Mouse (Mus musculus) thymus, adult 2 months (tissue): Measurements from ENCODE around the gene Rbm42. TPM values are rescaled to one million over a fixed set of nuclear protein-coding genes. Genes with fewer than 3 reads are reported as not detected.

Experiments
- DNase-seq: peaks from one replicate; pipeline ENCODE4 v3.0.0; 2021
- H3K27ac ChIP-seq: fragments of 200-500 bp; 2 replicates; pipeline ENCODE4 v1.5.1; 2012; ENCODE audit warnings: low read length, control low read depth; ENCODE audit not compliant: control insufficient read depth, insufficient read depth
- H3K27me3 ChIP-seq: fragments of 200-500 bp; 2 replicates; pipeline ENCODE4 v1.6.1; 2012; ENCODE audit warnings: mild to moderate bottlenecking, low read length, moderate library complexity, mixed read lengths; ENCODE audit not compliant: control insufficient read depth, insufficient read depth
- H3K36me3 ChIP-seq: fragments of 200-500 bp; 2 replicates; pipeline ENCODE4 v1.6.1; 2012; ENCODE audit warnings: mild to moderate bottlenecking, low read length, moderate library complexity; ENCODE audit not compliant: control insufficient read depth, insufficient read depth
- H3K4me1 ChIP-seq: fragments of 200-500 bp; replicated peaks from 2 replicates; pipeline ENCODE4 v1.6.1; 2012; ENCODE audit warnings: low read length; ENCODE audit not compliant: control insufficient read depth, insufficient read depth
- H3K4me3 ChIP-seq: fragments of 200-500 bp; 2 replicates; pipeline ENCODE4 v1.5.1; 2012; ENCODE audit warnings: mild to moderate bottlenecking, low read length, control low read depth, moderate library complexity; ENCODE audit not compliant: control insufficient read depth, insufficient read depth
- CTCF ChIP-seq: fragments of 200-500 bp; IDR thresholded peaks from 2 replicates; pipeline ENCODE4 v1.5.1; 2012; ENCODE audit warnings: mild to moderate bottlenecking, control low read depth, low read length, moderate library complexity, borderline replicate concordance; ENCODE audit not compliant: control insufficient read depth, poor library complexity, insufficient read depth; ENCODE audit errors: extremely low read depth
- POLR2A ChIP-seq: fragments of 200-500 bp; IDR thresholded peaks from 2 replicates; pipeline ENCODE4 v1.6.1; 2012; ENCODE audit warnings: mild to moderate bottlenecking, low read length, control low read depth, moderate library complexity; ENCODE audit not compliant: control insufficient read depth, poor library complexity, insufficient read depth; ENCODE audit errors: extremely low read depth
- WGBS: fragments of 180-500 bp; shearing (Covaris S2); methylation state at CpG from one replicate; pipeline ENCODE4 v1.1.7; 2018; 5-methylcytosine and 5-hydroxymethylcytosine counted together
- polyA plus RNA-seq: library from polyadenylated mRNA; depleted of rRNA; stranded (reverse); fragments of >200 nt; gene quantifications from 2 replicates; pipeline ENCODE4 v1.2.3, GENCODE M21; 2012

The Rbm42 gene
- polyA plus RNA-seq, 1 experiment = 117 TPM

DNA sequence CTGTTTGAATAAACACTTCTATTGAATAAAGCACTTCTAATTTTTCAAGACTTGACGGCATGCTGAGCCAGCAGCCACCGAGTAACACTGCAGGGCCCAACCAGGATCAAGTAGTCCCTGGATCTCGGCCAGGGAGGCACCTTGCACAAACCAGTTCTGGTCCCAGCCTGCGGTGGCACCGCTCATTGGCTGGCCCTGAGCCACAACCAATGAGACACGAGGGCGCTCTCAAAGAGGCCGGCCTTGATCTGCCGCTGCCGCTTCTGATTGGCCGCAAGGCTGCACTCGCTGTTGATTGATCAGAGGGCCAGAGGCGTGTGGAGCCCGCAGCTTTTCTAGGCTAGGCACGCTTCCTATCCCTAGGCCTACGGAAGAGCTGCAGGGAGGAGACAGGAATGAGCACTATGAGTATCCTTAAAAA is 50.2 kb downstream of the Rbm42 start:
- H3K27me3 ChIP-seq = no peaks in the 10 kb centered on the region
- peak; percentile 59 for DNase-seq
- no peak overlapping the region for H3K4me3 ChIP-seq
- 7% methylated on average over 16 of the region's 16 CpGs for WGBS
- no peaks in the 10 kb centered on the region for H3K36me3 ChIP-seq
- H3K27ac ChIP-seq = no peak overlapping the region
- TF ChIP-seq CTCF = no peak
- TF ChIP-seq POLR2A = no peak
- no peaks in the 10 kb centered on the region for H3K4me1 ChIP-seq

DNA sequence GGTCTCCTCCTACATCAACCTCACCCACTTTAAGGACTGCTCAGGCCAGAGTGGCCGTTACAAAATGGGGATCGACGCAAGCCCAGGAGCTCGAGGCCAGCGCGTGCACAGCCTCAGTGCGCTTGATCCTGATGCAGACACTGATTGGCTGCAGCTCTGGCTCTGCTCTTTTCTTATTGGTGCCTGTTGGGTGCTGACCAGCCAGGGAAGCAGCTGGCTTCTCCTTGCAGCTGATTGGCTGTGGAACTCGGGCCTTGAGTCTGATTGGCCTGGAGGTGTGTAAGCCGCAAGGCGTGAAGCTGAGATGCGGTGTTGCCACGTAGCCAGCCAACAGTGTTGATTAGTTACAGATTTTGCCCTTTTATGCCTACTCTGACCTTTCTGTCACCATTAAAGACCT is 51.3 kb downstream of the Rbm42 start, which contains the start of gene Zbtb32:
Gene Zbtb32 (minus strand): TSS at position 124 of the 400 bp plus-strand sequence.
- Histone ChIP-seq H3K36me3 (no peaks in the 10 kb centered on the region), H3K27me3 (no peaks in the 10 kb centered on the region), H3K27ac (no peak within 1 kb of the TSS), H3K4me3 (no peak within 1 kb of the TSS), H3K4me1 (no peaks in the 10 kb centered on the region)
- DNase-seq = no peak
- 97% methylated on average over 12 of the region's 12 CpGs for WGBS
- TF ChIP-seq CTCF (no peak), POLR2A (no peak)

DNA sequence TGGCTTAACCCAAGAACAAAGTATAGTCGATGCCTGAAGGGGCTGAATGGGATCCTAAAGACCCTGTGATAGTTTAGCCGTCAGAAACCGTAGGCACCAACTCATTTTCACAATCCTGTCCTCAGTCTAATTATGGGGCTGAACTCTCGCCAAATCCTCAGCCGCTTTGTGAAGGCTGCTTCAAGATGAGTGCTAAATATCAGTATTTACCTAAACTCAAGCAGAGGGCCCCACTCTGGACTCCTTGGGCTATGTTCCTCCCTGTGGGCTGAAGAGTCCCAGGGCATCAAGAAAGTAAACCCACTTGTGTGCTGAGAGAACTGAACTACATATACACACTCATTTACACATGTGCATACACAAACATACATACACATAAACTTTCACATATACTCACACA is 53.3 kb downstream of the Rbm42 start:
- DNase-seq = no peak
- TF ChIP-seq POLR2A = no peak
- no peak for TF ChIP-seq CTCF
- Histone ChIP-seq H3K27ac (no peak overlapping the region), H3K27me3 (no peaks in the 10 kb centered on the region), H3K4me1 (no peaks in the 10 kb centered on the region), H3K4me3 (no peak overlapping the region), H3K36me3 (no peaks in the 10 kb centered on the region)
- 88% methylated on average over 5 of the region's 5 CpGs for WGBS

DNA sequence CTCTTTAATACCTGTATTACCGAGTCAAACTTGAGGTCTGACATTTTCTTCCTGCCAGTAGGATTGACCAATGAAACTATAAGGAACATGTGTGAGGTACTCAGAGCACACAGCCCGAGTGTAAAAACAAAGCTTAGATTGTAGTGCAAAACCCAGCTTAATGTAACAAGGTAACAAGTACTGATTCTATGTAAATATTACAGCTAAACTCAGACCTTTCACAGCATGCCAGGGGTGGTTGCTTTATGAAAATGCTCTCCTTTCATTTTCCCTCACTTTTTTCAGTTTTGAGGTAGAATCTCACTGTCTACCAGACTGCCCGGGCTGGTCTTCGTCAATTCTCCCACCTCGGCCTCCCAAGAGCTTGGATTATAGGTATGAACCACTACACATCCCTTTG is 54.0 kb downstream of the Rbm42 start:
- 81% methylated on average over 5 of the region's 5 CpGs for WGBS
- Histone ChIP-seq H3K27ac (no peak overlapping the region), H3K27me3 (no peaks in the 10 kb centered on the region), H3K4me3 (no peak overlapping the region), H3K36me3 (no peaks in the 10 kb centered on the region), H3K4me1 (no peaks in the 10 kb centered on the region)
- DNase-seq = no peak
- TF ChIP-seq POLR2A (no peak), CTCF (no peak)

DNA sequence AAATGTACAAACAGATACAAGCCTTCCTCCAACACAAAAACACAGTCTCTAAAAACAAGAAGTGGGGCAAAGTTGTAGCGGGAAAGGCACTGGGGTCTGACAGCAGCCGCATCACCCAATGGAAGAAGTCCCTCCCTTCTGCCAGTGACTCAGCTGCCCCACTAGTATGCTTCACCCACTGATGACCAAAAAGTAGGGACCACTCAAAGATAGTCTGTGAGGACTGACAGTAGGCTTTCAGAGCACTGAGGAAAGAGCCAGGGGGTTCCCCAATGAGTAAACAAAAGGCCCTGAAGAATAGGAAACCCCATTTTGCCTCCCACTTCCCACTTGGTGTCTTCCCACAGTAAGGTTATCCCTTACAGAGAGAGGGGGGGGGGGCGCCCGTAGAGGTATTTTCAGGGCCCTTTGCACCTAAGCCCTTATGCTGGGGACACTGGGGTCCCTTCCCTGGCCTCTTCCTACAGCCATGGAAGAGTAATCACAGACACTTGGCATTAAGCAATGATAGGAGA is 55.5 kb downstream of the Rbm42 start:
- DNase-seq = no peak
- WGBS = 55% methylated on average over 4 of the region's 4 CpGs
- Histone ChIP-seq H3K4me3 (no peak overlapping the region), H3K27ac (no peak overlapping the region), H3K27me3 (no peaks in the 10 kb centered on the region), H3K4me1 (0 out of 2 replicates have a peak, but pooled peaks cover 3% of the 10 kb centered on the region), H3K36me3 (no peaks in the 10 kb centered on the region)
- no peak for TF ChIP-seq CTCF
- no peak for TF ChIP-seq POLR2A

DNA sequence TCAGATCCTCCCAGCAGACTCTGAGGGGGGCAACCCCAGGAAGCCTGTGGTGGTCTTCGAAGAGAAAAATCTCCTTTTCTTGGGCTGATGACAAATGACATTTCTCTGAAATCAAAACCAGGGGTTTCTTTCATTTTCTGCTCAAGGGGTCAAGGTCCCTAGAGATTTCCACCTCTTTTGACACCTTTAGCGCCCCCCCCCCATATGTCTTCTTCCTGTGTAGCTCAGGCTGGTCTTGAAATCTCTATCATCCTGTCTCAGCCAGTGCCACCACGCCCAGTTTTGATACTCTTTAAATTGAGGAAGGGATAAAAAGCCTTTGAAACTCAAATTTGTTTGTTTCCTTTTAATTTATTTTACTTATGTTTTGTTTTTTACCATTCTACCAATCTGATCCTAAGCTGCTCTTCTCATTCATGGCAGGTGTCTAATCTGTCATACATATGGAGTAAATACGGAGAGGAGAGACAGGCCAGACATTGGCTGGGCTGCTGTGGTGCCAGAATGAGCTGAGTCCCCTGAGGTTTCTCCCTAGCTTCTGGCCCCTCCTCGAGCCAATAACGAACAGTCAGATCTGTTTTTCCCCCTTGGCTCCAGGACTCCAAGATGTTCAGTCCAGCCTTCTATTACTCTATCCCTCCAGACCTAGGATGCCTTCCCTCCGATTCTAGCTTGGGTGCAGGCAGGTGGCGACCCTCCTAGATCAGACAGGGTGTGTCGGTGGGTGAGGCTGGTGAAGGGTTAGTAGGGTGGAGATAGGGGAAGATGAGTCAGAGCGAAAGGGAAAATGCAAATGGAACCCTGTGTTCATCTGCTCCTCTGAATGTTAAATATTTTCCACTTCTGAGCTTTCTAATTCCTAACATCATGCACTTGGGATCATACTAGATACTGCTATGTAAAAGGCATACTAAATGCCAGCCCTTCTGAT is 56.3 kb downstream of the Rbm42 start:
- 85% methylated on average over 10 of the region's 10 CpGs for WGBS
- Histone ChIP-seq H3K27ac (no peak overlapping the region), H3K4me3 (no peak overlapping the region), H3K36me3 (no peaks in the 10 kb centered on the region), H3K27me3 (no peaks in the 10 kb centered on the region), H3K4me1 (0 out of 2 replicates have a peak, but pooled peaks cover 4% of the 10 kb centered on the region)
- TF ChIP-seq POLR2A (no peak), CTCF (no peak)
- DNase-seq = no peak
